Mouse (Mus musculus) left cerebral cortex, postnatal 10 days (tissue): ENCODE results near the gene Slc5a8. TPM values are rescaled to one million over a fixed set of nuclear protein-coding genes. Genes with fewer than 3 reads are reported as not detected.

ENCODE experiments used
- DNase-seq, 2 experiments: peaks; one replicate each; pipeline ENCODE4 v3.0.0; 2021 to 2022; ENCODE audit warnings: low spot score in 2 of 2, mixed read lengths in 1 of 2; ENCODE audit errors: extremely low spot score in 1 of 2
- intact Hi-C: fragments of 180-260 bp; cut with DNase I; formaldehyde crosslinking; loops from one replicate; pipeline ENCODE4 v1.15.1; 2025
- total RNA-seq, 2 experiments: library from RNA; stranded (reverse); gene quantifications; 2 replicates each; pipeline ENCODE4 v1.2.3; 2021

The Slc5a8 gene
- total RNA-seq, 2 experiments from 2014 or later: 0.06 to 0.09 TPM

DNA sequence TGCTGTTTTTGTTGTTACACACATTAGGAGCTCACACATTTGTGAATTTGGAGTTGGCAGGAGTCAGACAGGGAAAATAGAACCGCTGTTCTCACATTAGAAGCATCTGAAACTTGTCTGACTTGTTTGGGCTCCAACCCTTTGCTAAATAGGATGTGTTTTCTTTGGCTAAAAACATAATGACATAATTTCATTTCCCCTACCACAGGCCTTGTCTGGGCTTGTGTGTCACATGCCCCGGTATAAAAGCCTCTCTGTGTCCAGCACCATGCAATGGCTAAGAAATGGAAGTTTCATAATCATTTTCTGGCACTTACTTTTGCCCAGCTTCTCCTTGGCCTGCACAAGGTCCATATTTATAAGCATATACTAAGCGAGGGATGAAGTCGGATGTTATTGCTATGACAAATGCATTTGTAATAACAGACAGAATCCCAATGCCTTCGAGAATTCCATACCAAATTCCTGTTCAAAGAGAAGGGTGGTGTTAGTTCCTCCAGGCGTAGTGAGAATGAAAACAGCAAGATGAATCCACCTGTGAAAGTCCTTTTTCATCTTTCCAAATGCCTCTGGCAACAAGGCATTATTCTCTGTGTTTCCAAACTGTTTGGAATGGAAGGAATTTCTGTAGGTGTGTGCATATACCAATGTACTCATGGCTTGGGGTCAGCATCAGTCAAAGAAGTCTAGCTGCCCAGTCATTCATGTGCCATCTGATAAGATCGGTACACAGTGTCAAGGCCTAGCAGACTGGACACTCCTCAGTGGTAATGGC lies 85.3 kb downstream of the Slc5a8 start:
- intact Hi-C loops: no loop called here
- no peak for DNase-seq

GRCm38 (mm10) chr10:88978932-88979331 lies 93.1 kb downstream of the Slc5a8 start:
- intact Hi-C loops: no loop called here
- no peak for DNase-seq

Other genes starting within 250 kb of the Slc5a8 start
- gene Spic, start 201.0 kb upstream of the Slc5a8 start, total RNA-seq: not detected
- 100 to 1,000 TPM; 110 to 111 TPM for gene Arl1, start 155.1 kb upstream of the Slc5a8 start, total RNA-seq
- gene Utp20, start 59.2 kb upstream of the Slc5a8 start, total RNA-seq: 10 to 100 TPM; 21.3 to 23.2 TPM